Mouse (Mus musculus): ENCODE results near the gene Acad10.
"Not testable (repeated sequence)": the region's sequence is repeated elsewhere in the genome, so short reads cannot be mapped to it uniquely, and the experiment has no call there.

Acad10 gene

GRCm38 (mm10) chr5:121657656-121658055 is 2.7 kb downstream of the Acad10 start:
- DNase-seq (ENCODE audit: low read depth, low spot score): not testable (repeated sequence)

GRCm38 (mm10) chr5:121656866-121657265 is 3.4 kb downstream of the Acad10 start:
- not testable (repeated sequence) for DNase-seq (ENCODE audit: low read depth, low spot score)

- no peak for DNase-seq (ENCODE audit: low read depth, low spot score)
These were observed 5.8 kb downstream of the Acad10 start for GRCm38 (mm10) chr5:121654526-121654925.

GRCm38 (mm10) chr5:121649134-121649533 is 11.2 kb downstream of the Acad10 start:
- DNase-seq (ENCODE audit: low read depth, low spot score): no peak

GRCm38 (mm10) chr5:121639601-121640000 is 20.7 kb downstream of the Acad10 start:
- DNase-seq (ENCODE audit: low read depth, low spot score): no peak

- no peak for DNase-seq (ENCODE audit: low read depth, low spot score)
These were observed 23.0 kb downstream of the Acad10 start for GRCm38 (mm10) chr5:121637296-121637695.

- DNase-seq (ENCODE audit: low read depth, low spot score): no peak
These were observed 25.6 kb downstream of the Acad10 start for GRCm38 (mm10) chr5:121634668-121635067.

GRCm38 (mm10) chr5:121632804-121633203 is 27.5 kb downstream of the Acad10 start:
- DNase-seq (ENCODE audit: low read depth, low spot score): no peak

- DNase-seq (ENCODE audit: low read depth, low spot score): not testable (repeated sequence)
These were observed 29.1 kb downstream of the Acad10 start for GRCm38 (mm10) chr5:121631106-121631647.

GRCm38 (mm10) chr5:121627871-121628270 is 32.4 kb downstream of the Acad10 start:
- peak; percentile 43 for DNase-seq (ENCODE audit: low read depth, low spot score)

- no peak for DNase-seq (ENCODE audit: low read depth, low spot score)
These were observed 37.1 kb downstream of the Acad10 start for GRCm38 (mm10) chr5:121623241-121623640.

GRCm38 (mm10) chr5:121621102-121621501 is 39.2 kb downstream of the Acad10 start:
- DNase-seq (ENCODE audit: low read depth, low spot score): no peak

- peak; percentile 39 for DNase-seq (ENCODE audit: low read depth, low spot score)
These were observed 41.5 kb downstream of the Acad10 start, which contains the start of gene Acad12 for GRCm38 (mm10) chr5:121618592-121619513. TSS of gene Acad12 (minus strand) at chr5:121618938.

- DNase-seq (ENCODE audit: low read depth, low spot score): not testable (repeated sequence)
These were observed 45.4 kb downstream of the Acad10 start for GRCm38 (mm10) chr5:121614921-121615320.

- DNase-seq (ENCODE audit: low read depth, low spot score): no peak
These were observed 48.3 kb downstream of the Acad10 start for GRCm38 (mm10) chr5:121612036-121612435.

GRCm38 (mm10) chr5:121609556-121610135 is 50.7 kb downstream of the Acad10 start:
- DNase-seq (ENCODE audit: low read depth, low spot score): not testable (repeated sequence)

GRCm38 (mm10) chr5:121606151-121606550 is 54.2 kb downstream of the Acad10 start:
- no peak for DNase-seq (ENCODE audit: low read depth, low spot score)

- DNase-seq (ENCODE audit: low read depth, low spot score): not testable (repeated sequence)
These were observed 56.5 kb downstream of the Acad10 start for GRCm38 (mm10) chr5:121603815-121604214.

- peak; percentile 58 for DNase-seq (ENCODE audit: low read depth, low spot score)
These were observed 58.6 kb downstream of the Acad10 start for GRCm38 (mm10) chr5:121601547-121602299.

GRCm38 (mm10) chr5:121598871-121599610 is 61.3 kb downstream of the Acad10 start:
- no peak for DNase-seq (ENCODE audit: low read depth, low spot score)

GRCm38 (mm10) chr5:121597991-121598537 is 62.2 kb downstream of the Acad10 start:
- no peak for DNase-seq (ENCODE audit: low read depth, low spot score)

All from WW6 (cell line).